In genomic region chr2:173742090-173742489, GRCm38 (mm10) we compare ENCODE assay signal across 21 mouse cellular contexts. TPM values are rescaled to one million over a fixed set of nuclear protein-coding genes. Genes with fewer than 3 reads are reported as not detected.
DNase-seq lines count a peak whose midpoint lies in the region; ATAC-seq and TF ChIP-seq lines count a peak whose summit lies in the region.
"Had no signal": no experiment of that assay in that cellular context is flagged by ENCODE, and none has a peak within 500 bp of the region (broad histone marks: within the 10 kb centered on the region; RNA-seq: fewer than 3 reads in every experiment).

No protein-coding gene starts in this region.

- intact Hi-C loops in heart, postnatal 14 days (cut with DNase I): no loop called here

- ATAC-seq in kidney, embryonic 16.5 days (ENCODE audit: low FRiP score, low TSS enrichment): no peak
- peak; percentile 37 for ATAC-seq in Patski
- ATAC-seq: CD4-positive, CD25-positive, alpha-beta regulatory T cell, adult 4 months; forebrain, embryonic 16.5 days had no signal

- 61% methylated on average over 13 of the region's 13 CpGs for WGBS in kidney, embryonic 16.5 days
- 13% methylated on average over 13 of the region's 13 CpGs for WGBS in large intestine, adult 2 months

- POLR2A ChIA-PET in Patski (lab: Charles Lee): interaction anchor here (0.6 kb wide), 2 partner anchors 44 to 1485 kb away, joined by 3 to 4 read pairs; no protein-coding TSS in a partner anchor

- peaks cover 3% of the 10 kb centered on the region; the same call in 1 of the 2 replicates for H3K36me3 ChIP-seq in kidney, embryonic 16.5 days (ENCODE audit: insufficient read depth, low read length)
- H3K36me3 ChIP-seq: liver, embryonic 15.5 days had no signal

- DNase-seq in kidney, adult 8-10 months: no peak
- peak; percentile 14 for DNase-seq in NIH3T3 (ENCODE audit: low read depth)
- DNase-seq in Patski (ENCODE audit: low read depth, low spot score): peak; percentile 72
- DNase-seq in large intestine, adult 2 months (ENCODE audit: low read depth, low spot score): peak; percentile 16
- DNase-seq in cerebellum, adult 11-12 months: no peak
- DNase-seq in heart, postnatal 14 days: no peak
- DNase-seq: cerebellum, postnatal 10 days; embryo, embryonic 11 days; gastrocnemius, postnatal 10 days; lung, postnatal 36 days; thymus, postnatal 36 days had no signal

- peak overlapping the region; percentile 11; the same call in 1 of the 2 replicates for H3K27ac ChIP-seq in kidney, embryonic 16.5 days (ENCODE audit: low read length)
- H3K27ac ChIP-seq: liver, embryonic 15.5 days; midbrain, embryonic 12.5 days had no signal

- H3K27me3 ChIP-seq in kidney, embryonic 16.5 days (ENCODE audit: insufficient read depth, low read length): no peaks in the 10 kb centered on the region
- no peaks in the 10 kb centered on the region for H3K27me3 ChIP-seq in Patski
- H3K27me3 ChIP-seq: liver, embryonic 15.5 days; midbrain, embryonic 12.5 days had no signal

- no peak overlapping the region for H3K4me3 ChIP-seq in kidney, embryonic 16.5 days (ENCODE audit: low read length)
- H3K4me3 ChIP-seq: liver, embryonic 15.5 days; midbrain, embryonic 12.5 days had no signal

- H3K9ac ChIP-seq in kidney, embryonic 16.5 days (replicated peaks; ENCODE audit: low read length): no peak overlapping the region
- H3K9ac ChIP-seq: liver, embryonic 15.5 days; midbrain, embryonic 12.5 days had no signal

- H3K9me3 ChIP-seq in kidney, embryonic 16.5 days (ENCODE audit: low read length): 0 out of 2 replicates have a peak, but pooled peaks cover 4% of the 10 kb centered on the region
- H3K9me3 ChIP-seq: liver, embryonic 15.5 days had no signal

- CTCF ChIA-PET in Patski (lab: Charles Lee): no interaction called here

- in situ Hi-C loops in Patski (cut with MboI; ENCODE audit: low pct_unique_long_range_greater_than_20kb): no loop called here

- peaks cover 43% of the 10 kb centered on the region for H3K4me1 ChIP-seq in kidney, embryonic 16.5 days (ENCODE audit: insufficient read depth, low read length)

- TF ChIP-seq CTCF in Patski (IDR thresholded peaks at IDR 0.05): no peak

- 0 out of 2 replicates have a peak overlapping the region, but pooled peaks have one; percentile 30 for H3K4me2 ChIP-seq in kidney, embryonic 16.5 days (replicated peaks; ENCODE audit: low read depth, low read length)
- H3K4me2 ChIP-seq: liver, embryonic 15.5 days; midbrain, embryonic 12.5 days had no signal

RNA-seq across cellular contexts. Expression of gene Vapb, which starts 4.8 kb away (rescaled TPM):
- 18.2 and 24.2 TPM in 2 replicates for polyA plus RNA-seq in kidney, embryonic 16.5 days (2015; fragmentation: Nextera tagmentation; extraction: Ambion mirVana)
- 122 TPM for polyA plus RNA-seq in Patski (2021)
- 11.0 and 12.9 TPM in 2 replicates for polyA plus RNA-seq in large intestine, adult 2 months (2012; rRNA removed)
- total RNA-seq in heart, postnatal 14 days (2021): 100 to 1,000 TPM in 1 of 2 experiments, 10 to 100 TPM in 1; 94.2 to 109 TPM

RNA-seq across cellular contexts. Expression of gene 1700010B08Rik, which starts 22.9 kb away (rescaled TPM):
- not detected in 2 replicates for polyA plus RNA-seq in kidney, embryonic 16.5 days (2015; fragmentation: Nextera tagmentation; extraction: Ambion mirVana)
- not detected for polyA plus RNA-seq in Patski (2021)
- polyA plus RNA-seq in large intestine, adult 2 months (2012; rRNA removed): not detected in 2 replicates
- not detected for total RNA-seq in heart, postnatal 14 days (2021)
- total RNA-seq: adrenal gland, postnatal 14 days; gastrocnemius, postnatal 10 days; heart, postnatal 25 days; layer of hippocampus, postnatal 14 days; left cerebral cortex, postnatal 25 days; MEL had no signal
- polyA plus RNA-seq: CD4-positive, CD25-positive, alpha-beta regulatory T cell, adult 4 months; forebrain, embryonic 16.5 days; liver, embryonic 15.5 days; midbrain, embryonic 12.5 days had no signal

Comparison
In these comparisons a context has a peak if more than half of its experiments do, and no peak if none do; other contexts are left out.
1. DNase-seq: peak in NIH3T3 (single experiment), Patski (single experiment) and large intestine, adult 2 months (single experiment); none in kidney, adult 8-10 months (0 of 2), cerebellum, adult 11-12 months (single experiment) and heart, postnatal 14 days (0 of 2).